Mouse (Mus musculus) left cerebral cortex, adult 11 months (tissue): ENCODE results near the gene Gm5891.
"Not testable (repeated sequence)": the region's sequence is repeated elsewhere in the genome, so short reads cannot be mapped to it uniquely, and the experiment has no call there.

Experiments used
- DNase-seq: peaks from one replicate; pipeline ENCODE4 v3.0.0; 2022; ENCODE audit warnings: low spot score

Gene Gm5891

DNA sequence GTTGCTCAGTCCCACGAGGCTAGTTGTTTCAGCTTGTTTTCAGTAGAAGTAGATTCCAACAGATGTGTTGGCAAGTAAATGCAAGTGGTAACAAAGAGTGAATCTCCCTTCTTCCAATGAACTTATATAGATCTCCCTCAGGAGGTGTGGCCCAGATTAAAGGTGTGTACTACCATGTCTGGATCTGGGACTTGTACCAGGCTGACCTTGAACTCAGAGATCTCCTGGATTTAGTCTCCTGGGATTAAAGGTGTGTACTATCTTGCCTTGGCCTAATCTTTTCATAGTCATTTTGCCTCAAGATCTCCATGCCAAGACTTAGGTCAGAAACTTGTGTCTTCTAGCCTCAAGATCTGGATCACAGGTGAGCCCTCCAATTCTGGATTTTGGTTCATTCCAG lies at the start of gene Gm5891:
Gm5891 (minus strand) TSS at position 101 of the 400 bp plus-strand sequence.
- DNase-seq = not testable (repeated sequence)
